Mouse (Mus musculus) heart, embryonic 15.5 days (tissue): ENCODE results near the gene Slc45a2. TPM values are rescaled to one million over a fixed set of nuclear protein-coding genes. Genes with fewer than 3 reads are reported as not detected.

Experiments
- ATAC-seq: fragments of 200-750 bp; cut with Nextera tagmentation; replicated peaks from 2 replicates; pipeline ENCODE4 v1.8.0; 2017; ENCODE audit warnings: low read depth, moderate TSS enrichment; ENCODE audit not compliant: insufficient number of reproducible peaks, insufficient read depth, low FRiP score
- H3K27ac ChIP-seq: fragments of 300-500 bp; sonication (generic); 2 replicates; pipeline ENCODE4 v1.5.1; 2015; ENCODE audit warnings: mild to moderate bottlenecking, inconsistent platforms
- H3K27me3 ChIP-seq: fragments of 300-500 bp; sonication (generic); 2 replicates; pipeline ENCODE4 v1.6.1; 2015; ENCODE audit warnings: inconsistent platforms
- H3K36me3 ChIP-seq: fragments of 300-500 bp; sonication (generic); 2 replicates; pipeline ENCODE4 v1.6.1; 2015; ENCODE audit warnings: mild to moderate bottlenecking, inconsistent platforms
- H3K4me1 ChIP-seq: fragments of 300-500 bp; sonication (generic); replicated peaks from 2 replicates; pipeline ENCODE4 v1.6.1; 2015; ENCODE audit warnings: inconsistent platforms
- H3K4me2 ChIP-seq: fragments of 300-500 bp; sonication (generic); 2 replicates; pipeline ENCODE4 v1.6.1; 2015; ENCODE audit warnings: inconsistent platforms, mild to moderate bottlenecking, moderate library complexity
- H3K4me3 ChIP-seq: fragments of 300-500 bp; sonication (generic); 2 replicates; pipeline ENCODE4 v1.5.1; 2015; ENCODE audit warnings: mild to moderate bottlenecking, inconsistent platforms
- H3K9ac ChIP-seq: fragments of 300-500 bp; sonication (generic); 2 replicates; pipeline ENCODE4 v1.6.1; 2015; ENCODE audit warnings: mild to moderate bottlenecking, inconsistent platforms
- H3K9me3 ChIP-seq: fragments of 300-500 bp; sonication (generic); replicated peaks from 2 replicates; pipeline ENCODE4 v1.6.1; 2016; ENCODE audit warnings: inconsistent platforms
- WGBS: fragments of 180-500 bp; shearing (Covaris S2); methylation state at CpG from one replicate; pipeline ENCODE4 v1.1.7; 2015; ENCODE audit warnings: mixed read lengths; 5-methylcytosine and 5-hydroxymethylcytosine counted together
- polyA plus RNA-seq: library from polyadenylated mRNA; unstranded; fragments of >200 nt; fragmentation: Nextera tagmentation; extraction: Ambion mirVana; gene quantifications from 2 replicates; pipeline ENCODE4 v1.2.1, GENCODE M21; 2015

The Slc45a2 gene
- polyA plus RNA-seq, 1 experiment from 2014 or later, result 0.13 TPM

DNA sequence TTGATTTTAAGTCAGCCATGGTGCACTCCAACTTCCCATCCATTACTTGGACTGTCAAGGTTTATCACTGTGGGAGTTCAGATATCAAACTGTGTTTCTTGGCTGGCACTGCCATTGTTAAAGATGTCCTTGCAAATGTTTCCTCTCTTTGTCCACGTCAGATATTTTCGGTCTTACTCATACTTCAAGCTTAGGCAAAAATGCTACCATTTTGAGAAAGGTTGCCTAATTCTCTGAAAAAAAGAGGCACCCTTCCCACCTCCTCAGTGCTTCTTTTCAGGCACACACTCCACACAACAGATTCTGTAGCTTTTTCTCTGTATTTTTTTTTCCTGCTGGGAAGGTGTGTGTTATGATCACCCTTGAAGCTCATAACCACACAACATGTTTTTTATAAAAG, 40.7 kb downstream of the Slc45a2 start:
- H3K4me1 ChIP-seq, result peaks cover 11% of the 10 kb centered on the region
- no peaks in the 10 kb centered on the region for H3K9me3 ChIP-seq
- H3K4me3 ChIP-seq, result no peak overlapping the region
- H3K27ac ChIP-seq, result no peak overlapping the region
- peaks cover 22% of the 10 kb centered on the region for H3K27me3 ChIP-seq
- H3K36me3 ChIP-seq, result no peaks in the 10 kb centered on the region
- no peak overlapping the region for H3K9ac ChIP-seq
- WGBS, result 49% methylated on average over 2 of the region's 2 CpGs
- ATAC-seq, result no peak
- H3K4me2 ChIP-seq, result no peak overlapping the region

DNA sequence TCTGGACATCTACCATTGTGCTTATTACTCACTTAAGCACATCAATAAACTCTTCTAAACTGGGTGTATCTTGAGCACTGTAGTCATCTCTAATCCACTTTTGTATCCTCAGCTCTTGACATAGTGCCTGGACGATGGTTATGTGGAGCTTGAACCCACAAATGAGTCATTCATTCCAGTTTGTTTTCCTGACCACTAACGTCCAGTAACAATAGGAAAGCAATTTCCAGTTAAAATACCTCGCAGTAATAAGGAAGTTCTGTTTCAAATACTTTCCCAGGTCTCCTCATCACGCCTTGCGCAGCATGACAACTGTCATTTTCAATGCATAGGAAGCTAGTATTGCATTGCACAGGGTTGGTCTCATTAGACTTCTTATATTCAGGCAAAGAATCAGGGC, 42.3 kb downstream of the Slc45a2 start:
- no peak for ATAC-seq
- 72% methylated on average over 5 of the region's 5 CpGs for WGBS
- no peaks in the 10 kb centered on the region for H3K9me3 ChIP-seq
- no peak overlapping the region for H3K4me3 ChIP-seq
- no peaks in the 10 kb centered on the region for H3K36me3 ChIP-seq
- no peak overlapping the region for H3K9ac ChIP-seq
- no peak overlapping the region for H3K27ac ChIP-seq
- no peaks in the 10 kb centered on the region for H3K4me1 ChIP-seq
- H3K4me2 ChIP-seq, result no peak overlapping the region
- H3K27me3 ChIP-seq, result peaks cover 6% of the 10 kb centered on the region

DNA sequence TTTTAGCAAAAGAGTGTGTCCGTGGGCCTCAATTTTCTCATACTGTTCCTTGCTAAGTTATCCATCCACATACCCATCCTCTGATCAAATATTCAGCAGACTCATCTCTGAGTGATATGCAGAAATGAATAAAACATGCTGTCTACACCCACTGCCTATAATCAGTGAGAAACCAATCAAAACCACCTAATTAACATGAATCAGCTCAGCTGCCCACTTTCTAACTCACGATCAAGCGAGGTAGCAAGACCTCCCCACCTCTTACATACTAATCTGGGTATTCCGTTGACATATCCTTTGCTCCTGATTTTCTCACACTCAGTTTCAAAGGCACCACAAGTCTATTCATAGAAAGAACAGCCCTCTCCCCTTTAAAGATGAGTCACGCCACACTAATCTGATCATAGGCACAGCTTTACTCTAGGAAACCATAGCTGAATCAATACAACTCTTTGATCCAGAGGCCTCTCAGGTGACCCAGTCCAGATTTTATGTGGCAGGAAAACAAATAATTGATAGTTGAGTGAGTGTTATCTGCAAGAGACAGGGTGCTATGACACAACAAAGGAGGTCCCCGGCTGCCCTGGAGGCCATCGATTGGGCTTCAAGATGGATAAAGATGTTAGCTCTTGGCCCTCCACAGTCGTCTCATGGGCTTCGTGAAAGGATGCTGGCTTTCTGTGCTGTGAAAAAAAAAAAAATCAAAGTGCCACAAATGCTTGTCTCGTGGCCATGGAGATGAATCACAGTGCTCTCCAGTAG, 53.3 kb downstream of the Slc45a2 start:
- ATAC-seq, result no peak
- Histone ChIP-seq H3K27ac (no peak overlapping the region), H3K9ac (no peak overlapping the region), H3K27me3 (no peaks in the 10 kb centered on the region), H3K4me2 (no peak overlapping the region), H3K9me3 (no peaks in the 10 kb centered on the region), H3K4me3 (no peak overlapping the region), H3K36me3 (no peaks in the 10 kb centered on the region), H3K4me1 (no peaks in the 10 kb centered on the region)
- 61% methylated on average over 10 of the region's 10 CpGs for WGBS

DNA sequence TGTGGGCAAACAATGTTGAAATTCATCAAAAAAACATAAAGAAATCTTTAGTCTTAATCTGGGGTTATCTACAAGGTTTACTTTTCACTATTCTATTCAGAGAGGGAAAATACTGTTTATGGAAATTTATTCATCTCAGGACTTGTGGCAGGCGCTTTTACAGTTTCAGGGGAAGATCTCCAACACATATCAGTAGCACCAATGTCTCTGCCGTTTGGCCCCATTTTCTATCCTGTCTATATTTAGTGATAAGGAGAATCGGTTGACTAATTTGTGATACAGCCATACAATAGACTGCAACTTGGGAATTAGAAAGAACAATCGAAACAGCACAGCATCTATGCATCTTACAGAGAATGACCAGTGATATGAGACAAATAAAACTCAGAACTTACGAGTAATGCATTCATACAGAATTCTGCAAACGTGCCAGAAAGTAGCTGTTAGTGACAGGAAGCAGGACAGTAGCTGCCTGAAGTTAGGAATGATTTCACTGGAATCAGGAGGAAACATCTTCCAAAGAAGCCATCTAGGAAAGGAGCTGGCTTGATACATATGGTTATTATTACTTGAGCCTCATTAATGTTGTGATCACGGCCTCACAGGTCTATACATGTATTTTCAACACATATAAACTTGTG, 54.0 kb downstream of the Slc45a2 start:
- Histone ChIP-seq H3K27ac (no peak overlapping the region), H3K4me1 (no peaks in the 10 kb centered on the region), H3K9me3 (no peaks in the 10 kb centered on the region), H3K4me2 (no peak overlapping the region), H3K27me3 (no peaks in the 10 kb centered on the region), H3K4me3 (no peak overlapping the region), H3K9ac (no peak overlapping the region), H3K36me3 (no peaks in the 10 kb centered on the region)
- 54% methylated on average over 7 of the region's 7 CpGs for WGBS
- no peak for ATAC-seq

DNA sequence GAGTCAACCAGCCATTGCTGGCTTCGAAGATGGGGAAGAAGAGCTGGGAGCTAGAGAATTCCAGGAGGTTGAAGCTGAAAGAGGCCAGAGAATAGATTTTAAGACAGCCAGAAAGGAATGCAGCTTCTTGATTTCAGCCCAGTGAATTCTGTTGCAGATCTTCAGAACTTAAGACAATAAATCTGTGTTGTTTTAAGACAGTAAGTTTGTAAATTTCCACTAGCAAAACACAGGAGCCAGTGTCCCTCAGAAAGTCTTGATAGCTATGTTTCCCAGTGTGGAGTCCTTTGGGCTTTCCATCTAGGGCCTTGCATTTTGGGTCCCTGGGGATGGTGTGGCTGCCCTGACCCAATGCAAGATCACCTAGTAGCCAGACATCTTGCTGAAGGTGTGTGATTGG, 62.4 kb downstream of the Slc45a2 start:
- H3K4me2 ChIP-seq, result no peak overlapping the region
- 86% methylated on average over 1 of the region's 1 CpGs for WGBS

DNA sequence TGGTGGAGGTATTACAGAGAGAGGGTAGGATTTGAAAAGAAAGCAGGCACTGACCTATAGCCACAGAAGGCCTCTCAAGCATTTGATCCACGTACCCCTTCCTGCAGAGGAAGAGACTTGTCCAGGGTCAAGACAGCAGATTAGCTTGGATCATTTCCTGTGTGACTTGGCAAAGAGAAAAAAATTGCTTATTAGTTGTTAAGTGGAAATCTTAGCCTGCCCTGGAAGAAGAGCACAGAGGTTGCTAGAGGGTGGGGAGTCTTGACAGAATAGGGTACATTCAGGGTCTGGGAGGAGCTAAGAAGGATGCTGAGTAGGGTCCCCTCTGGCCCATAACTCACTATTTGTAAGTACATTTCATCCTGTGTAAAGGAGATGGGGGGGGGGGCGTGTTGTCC, 63.6 kb downstream of the Slc45a2 start:
- ATAC-seq, result no peak
- Histone ChIP-seq H3K4me2 (peak overlapping the region; percentile 67), H3K4me1 (peaks cover 9% of the 10 kb centered on the region), H3K27me3 (no peaks in the 10 kb centered on the region), H3K9me3 (no peaks in the 10 kb centered on the region), H3K36me3 (no peaks in the 10 kb centered on the region), H3K9ac (0 out of 2 replicates have a peak overlapping the region, but pooled peaks have one; percentile 54), H3K4me3 (peak overlapping the region; percentile 54), H3K27ac (peak overlapping the region; percentile 73)
- 32% methylated on average over 2 of the region's 2 CpGs for WGBS

More for the DNA sequence above, 62.4 kb downstream of the Slc45a2 start:
- H3K36me3 ChIP-seq, result no peaks in the 10 kb centered on the region
- H3K27me3 ChIP-seq, result no peaks in the 10 kb centered on the region
- H3K9me3 ChIP-seq, result no peaks in the 10 kb centered on the region
- no peak overlapping the region for H3K9ac ChIP-seq
- no peak overlapping the region for H3K4me3 ChIP-seq
- H3K4me1 ChIP-seq, result peaks cover 9% of the 10 kb centered on the region
- ATAC-seq, result no peak
- no peak overlapping the region for H3K27ac ChIP-seq

DNA sequence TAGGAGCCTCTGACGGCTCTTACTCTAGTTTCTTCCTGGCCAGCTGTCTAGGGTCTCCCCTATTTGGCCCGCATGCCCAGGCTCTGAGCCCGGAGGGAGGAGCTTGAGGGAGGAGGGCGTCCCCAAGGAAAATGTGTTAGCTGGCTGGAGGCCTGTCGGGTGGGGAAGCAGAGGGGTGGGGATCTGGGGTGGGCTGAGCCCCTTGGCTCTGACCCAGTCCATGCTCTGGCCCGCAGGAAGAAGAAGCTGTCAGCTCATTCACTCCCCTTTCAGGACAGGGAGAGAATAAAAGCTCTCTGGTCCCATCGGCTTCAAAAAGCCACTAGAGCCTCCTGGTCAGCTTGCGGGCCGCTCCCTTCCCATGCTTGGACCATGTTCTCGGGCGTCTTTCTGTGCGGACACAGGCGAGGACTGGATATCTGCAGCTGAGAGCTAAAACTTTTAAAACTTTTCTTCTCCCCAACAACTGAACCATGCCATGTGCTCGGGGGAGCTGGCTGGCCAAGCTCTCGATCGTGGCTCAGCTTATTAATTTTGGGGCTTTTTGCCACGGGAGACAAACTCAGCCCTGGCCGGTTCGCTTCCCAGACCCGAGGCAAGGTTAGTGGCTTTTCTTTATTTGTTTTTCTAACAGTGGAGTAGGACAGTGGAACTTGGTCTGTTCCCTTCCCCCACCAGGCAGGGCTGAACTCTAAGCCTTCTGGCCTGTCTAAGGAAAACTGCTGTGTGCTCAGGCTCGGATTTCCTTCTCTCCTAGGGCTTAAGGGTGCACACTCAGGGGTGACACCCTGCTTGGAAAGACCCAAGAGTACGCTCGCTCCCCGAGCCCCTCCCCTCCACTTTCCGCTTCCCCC, 64.3 kb downstream of the Slc45a2 start, which contains the start of gene Adamts12:
TSS of gene Adamts12 (plus strand) at position 233 of the 854 bp plus-strand sequence.
- peak within 1 kb of the TSS; percentile 54 for H3K9ac ChIP-seq
- peak within 1 kb of the TSS; percentile 73 for H3K27ac ChIP-seq
- H3K27me3 ChIP-seq, result no peaks in the 10 kb centered on the region
- H3K36me3 ChIP-seq, result no peaks in the 10 kb centered on the region
- H3K4me3 ChIP-seq, result peak within 1 kb of the TSS; percentile 54
- 1% methylated on average over 25 of the region's 25 CpGs for WGBS
- peak within 1 kb of the TSS; percentile 67 for H3K4me2 ChIP-seq
- no peaks in the 10 kb centered on the region for H3K9me3 ChIP-seq
- peak; percentile 84 for ATAC-seq
- H3K4me1 ChIP-seq, result peaks cover 9% of the 10 kb centered on the region

DNA sequence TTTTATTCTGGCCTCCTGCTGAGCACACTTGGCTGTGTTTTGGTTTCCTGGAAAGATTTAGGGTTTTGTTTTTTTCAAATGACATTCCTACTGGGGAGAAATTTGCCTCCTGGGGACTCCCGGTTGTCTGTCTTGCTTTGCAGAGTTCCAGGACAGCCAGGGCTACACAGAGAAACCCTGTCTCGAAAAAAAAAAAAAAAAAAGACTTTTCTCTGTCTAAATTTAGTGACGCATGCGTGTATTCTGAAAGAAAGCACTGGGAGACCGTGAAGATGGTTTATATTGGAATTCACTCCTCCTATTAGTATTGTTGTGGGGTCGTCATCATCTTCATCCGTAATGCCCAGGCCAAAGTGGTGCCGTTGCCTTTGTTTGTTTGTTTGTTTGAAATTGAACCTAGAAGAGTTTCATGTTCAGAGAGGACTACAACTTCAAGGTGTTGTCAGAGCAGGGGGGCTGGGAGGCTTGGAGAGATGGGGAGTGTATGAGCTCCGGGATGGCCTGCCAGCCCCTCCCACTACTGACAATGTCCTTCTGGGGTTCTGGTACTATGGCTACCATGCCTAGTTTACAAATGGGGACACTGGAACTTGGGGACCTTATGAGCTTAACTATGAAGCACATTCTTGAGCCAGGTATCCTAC, 65.1 kb downstream of the Slc45a2 start:
- Histone ChIP-seq H3K27ac (peak overlapping the region; percentile 73), H3K27me3 (no peaks in the 10 kb centered on the region), H3K4me3 (peak overlapping the region; percentile 54), H3K36me3 (no peaks in the 10 kb centered on the region), H3K9ac (peak overlapping the region; percentile 54), H3K4me1 (peaks cover 9% of the 10 kb centered on the region), H3K9me3 (no peaks in the 10 kb centered on the region), H3K4me2 (peak overlapping the region; percentile 67)
- WGBS, result 11% methylated on average over 9 of the region's 9 CpGs
- no peak for ATAC-seq

DNA sequence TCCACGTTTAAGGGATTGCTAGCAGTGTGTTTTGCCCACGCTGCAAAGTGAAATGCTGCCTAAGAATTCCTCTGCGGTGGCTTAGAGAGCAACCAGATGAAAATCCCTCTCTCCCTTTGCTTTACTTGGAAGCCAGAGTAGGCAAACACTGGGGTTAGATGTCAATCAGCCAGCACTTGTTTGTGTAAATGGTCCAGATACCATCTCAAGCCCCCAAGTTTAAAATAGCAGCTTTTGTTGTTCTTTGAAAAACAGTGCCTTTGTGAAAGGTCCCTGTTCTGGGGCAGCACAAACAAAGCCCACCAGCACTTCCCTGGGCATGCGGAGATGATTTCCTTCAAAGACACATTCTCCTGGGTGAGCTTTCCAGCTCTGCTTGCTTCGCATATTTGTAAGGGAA, 65.8 kb downstream of the Slc45a2 start:
- Histone ChIP-seq H3K27ac (0 out of 2 replicates have a peak overlapping the region, but pooled peaks have one; percentile 0), H3K9ac (no peak overlapping the region)

DNA sequence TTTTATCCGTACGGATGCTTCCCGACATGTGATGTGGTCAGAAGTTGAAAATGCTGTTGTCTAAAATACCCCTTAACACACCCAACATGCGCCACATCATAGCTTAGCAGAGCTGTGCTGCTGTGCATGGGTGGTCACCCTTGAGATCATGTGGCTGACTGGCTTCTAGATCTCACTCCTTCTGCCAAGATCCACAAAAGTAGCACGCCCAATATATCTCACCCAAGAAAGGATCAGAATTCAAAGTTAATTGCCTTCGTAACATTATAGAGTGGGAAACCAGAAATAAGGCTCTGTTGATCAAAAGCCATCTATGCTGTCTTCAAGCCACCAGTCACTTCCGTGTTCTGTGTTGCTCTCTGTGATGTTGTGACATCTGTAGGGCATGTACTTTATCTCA, 67.4 kb downstream of the Slc45a2 start:
- no peaks in the 10 kb centered on the region for H3K9me3 ChIP-seq
- H3K27ac ChIP-seq, result no peak overlapping the region
- H3K4me1 ChIP-seq, result peaks cover 9% of the 10 kb centered on the region
- H3K36me3 ChIP-seq, result no peaks in the 10 kb centered on the region
- H3K9ac ChIP-seq, result no peak overlapping the region
- H3K4me3 ChIP-seq, result no peak overlapping the region
- no peak overlapping the region for H3K4me2 ChIP-seq
- WGBS, result 74% methylated on average over 7 of the region's 7 CpGs
- no peak for ATAC-seq
- no peaks in the 10 kb centered on the region for H3K27me3 ChIP-seq

More for the DNA sequence above, 65.8 kb downstream of the Slc45a2 start:
- no peak for ATAC-seq
- no peaks in the 10 kb centered on the region for H3K27me3 ChIP-seq
- no peaks in the 10 kb centered on the region for H3K9me3 ChIP-seq
- H3K36me3 ChIP-seq, result no peaks in the 10 kb centered on the region
- 21% methylated on average over 5 of the region's 5 CpGs for WGBS
- H3K4me2 ChIP-seq, result peak overlapping the region; percentile 67
- H3K4me3 ChIP-seq, result peak overlapping the region; percentile 54
- H3K4me1 ChIP-seq, result peaks cover 9% of the 10 kb centered on the region
